Mouse (Mus musculus): ENCODE results near the gene Crk. TPM values are rescaled to one million over a fixed set of nuclear protein-coding genes. Genes with fewer than 3 reads are reported as not detected.
A peak's percentile ranks its signal among the peaks of the same experiment; 100 is the strongest.

The Crk gene
- 83.8 and 90.3 TPM in 2 replicates for polyA plus RNA-seq (2015; fragmentation: Nextera tagmentation; extraction: Ambion mirVana)

DNA sequence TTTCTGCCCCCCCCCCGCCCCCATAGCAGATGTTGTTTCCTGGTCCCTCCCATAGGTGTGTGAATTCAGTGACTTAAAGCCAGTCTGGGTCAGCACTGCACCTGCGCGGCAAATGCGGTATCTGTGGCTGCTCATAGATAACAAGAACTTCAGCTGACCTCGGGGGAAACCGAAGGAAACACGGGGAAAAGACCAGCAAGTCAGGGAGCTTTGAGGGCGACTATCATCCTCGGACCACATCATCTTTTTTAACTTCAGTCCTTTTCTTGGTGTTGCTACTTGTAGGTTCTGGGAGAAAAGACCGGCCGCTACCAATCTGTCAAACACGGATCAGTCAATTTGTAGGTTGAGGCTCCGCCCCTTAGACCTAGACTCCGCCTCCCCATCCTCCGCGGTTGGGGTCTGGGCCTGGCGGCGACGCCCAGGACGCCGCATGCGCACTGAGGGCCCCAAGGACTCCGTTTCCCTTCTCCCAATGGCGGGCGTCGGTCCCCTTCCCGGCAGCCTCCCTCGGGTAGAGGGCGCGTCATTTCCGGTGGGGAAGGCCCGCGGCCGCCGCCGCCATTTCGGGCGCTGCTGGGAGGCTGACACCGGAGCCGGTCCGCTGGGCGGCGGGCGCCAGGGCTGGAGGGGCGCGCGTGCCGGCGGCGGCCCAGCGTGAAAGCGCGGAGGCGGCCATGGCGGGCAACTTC, at the start of gene Crk:
Crk (plus strand) TSS at position 513 of the 692 bp plus-strand sequence.
- H3K4me2 ChIP-seq (replicated peaks; ENCODE audit: low read depth, low read length), result peak within 1 kb of the TSS; percentile 68
- H3K9ac ChIP-seq (replicated peaks; ENCODE audit: low read depth), result peak within 1 kb of the TSS; percentile 96
- H3K9me3 ChIP-seq (ENCODE audit: low read length), result no peaks in the 10 kb centered on the region
- ATAC-seq (peak; percentile 99), DNase-seq (ENCODE audit: low spot score) (peak; percentile 99)
- peaks cover 8% of the 10 kb centered on the region; the same call in 1 of the 2 replicates for H3K4me1 ChIP-seq (ENCODE audit: insufficient read depth, low read depth, low read length)
- no peaks in the 10 kb centered on the region for H3K36me3 ChIP-seq (ENCODE audit: insufficient read depth, low read length)
- H3K4me3 ChIP-seq (ENCODE audit: low read depth, low read length), result peak within 1 kb of the TSS; percentile 100
- no peaks in the 10 kb centered on the region for H3K27me3 ChIP-seq (replicated peaks; ENCODE audit: insufficient read depth, low read length)
- TF ChIP-seq EP300 (IDR thresholded peaks at IDR 0.05) (no peak), CTCF (IDR thresholded peaks at IDR 0.05) (no peak)
- H3K27ac ChIP-seq (ENCODE audit: low read length), result peak within 1 kb of the TSS; percentile 98
- WGBS, result under 1% methylated on average over 52 of the region's 55 CpGs

DNA sequence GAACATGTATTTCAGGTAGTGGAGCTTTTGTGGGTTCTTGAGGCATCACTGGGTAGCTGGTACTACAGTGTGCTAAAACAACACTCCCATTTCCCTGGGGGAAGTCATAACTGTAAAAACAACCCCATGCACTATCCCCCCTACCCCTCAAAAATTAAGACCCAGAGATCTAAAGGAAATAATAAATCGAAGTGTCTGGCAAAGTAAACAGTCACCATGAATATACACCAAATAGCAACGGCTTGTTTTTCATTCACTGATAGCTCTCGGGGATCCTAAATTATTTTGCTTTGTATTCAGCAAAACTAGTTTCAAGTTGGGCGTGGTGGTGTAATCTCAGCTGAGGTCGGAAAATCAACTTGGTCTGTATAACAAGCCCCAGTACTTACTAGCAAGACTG, 49.0 kb upstream of the Crk start:
- peak overlapping the region; percentile 52 for H3K4me2 ChIP-seq (replicated peaks; ENCODE audit: low read depth, low read length)
- peaks cover 34% of the 10 kb centered on the region for H3K36me3 ChIP-seq (ENCODE audit: insufficient read depth, low read length)
- H3K27me3 ChIP-seq (replicated peaks; ENCODE audit: insufficient read depth, low read length), result no peaks in the 10 kb centered on the region
- no peak for DNase-seq (ENCODE audit: low spot score)
- ATAC-seq, result no peak
- peak overlapping the region; percentile 75 for H3K27ac ChIP-seq (ENCODE audit: low read length)
- peak overlapping the region; percentile 39; the same call in 1 of the 2 replicates for H3K9ac ChIP-seq (replicated peaks; ENCODE audit: low read depth)
- H3K4me1 ChIP-seq (ENCODE audit: insufficient read depth, low read depth, low read length), result peaks cover 10% of the 10 kb centered on the region; the same call in 1 of the 2 replicates
- peak overlapping the region; percentile 55 for H3K4me3 ChIP-seq (ENCODE audit: low read depth, low read length)
- no peak for TF ChIP-seq EP300 (IDR thresholded peaks at IDR 0.05)
- no peak for TF ChIP-seq CTCF (IDR thresholded peaks at IDR 0.05)
- 7% methylated on average over 5 of the region's 5 CpGs for WGBS
- no peaks in the 10 kb centered on the region for H3K9me3 ChIP-seq (ENCODE audit: low read length)

DNA sequence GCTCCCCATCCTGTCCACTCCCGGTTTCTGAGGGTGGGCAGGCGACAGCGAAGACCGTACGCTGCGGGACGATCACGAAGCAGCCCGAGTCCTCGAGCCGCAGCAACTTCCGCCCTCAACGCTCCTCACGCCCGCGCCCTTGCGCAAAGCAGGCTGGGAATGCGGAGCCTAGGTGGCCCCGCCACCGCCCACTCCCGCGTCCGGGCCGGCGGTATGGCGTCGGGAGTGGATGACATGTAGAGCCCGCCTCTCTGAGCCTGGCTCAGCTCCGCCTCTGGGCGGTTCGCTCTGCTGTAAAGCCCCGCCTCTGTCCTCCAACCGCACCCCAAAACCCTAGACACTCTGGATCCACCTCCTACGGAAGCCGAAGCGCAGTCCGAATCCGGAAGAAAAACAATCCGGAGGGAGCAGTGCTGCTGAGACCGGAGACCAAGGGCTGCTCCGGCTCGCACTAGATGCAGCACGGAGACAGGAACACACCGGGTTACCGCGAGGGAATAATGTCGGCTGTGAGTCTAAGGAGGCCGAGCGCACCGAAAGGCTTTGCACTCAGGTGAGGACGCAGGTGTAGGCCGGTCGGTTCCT, 48.3 kb upstream of the Crk start, which contains the start of gene Inpp5k:
Inpp5k (plus strand) TSS at position 344 of the 585 bp plus-strand sequence.
- no peak for TF ChIP-seq CTCF (IDR thresholded peaks at IDR 0.05)
- TF ChIP-seq EP300 (IDR thresholded peaks at IDR 0.05), result peak; percentile 83
- WGBS, result 1% methylated on average over 47 of the region's 53 CpGs
- peak; percentile 99 for ATAC-seq

DNA sequence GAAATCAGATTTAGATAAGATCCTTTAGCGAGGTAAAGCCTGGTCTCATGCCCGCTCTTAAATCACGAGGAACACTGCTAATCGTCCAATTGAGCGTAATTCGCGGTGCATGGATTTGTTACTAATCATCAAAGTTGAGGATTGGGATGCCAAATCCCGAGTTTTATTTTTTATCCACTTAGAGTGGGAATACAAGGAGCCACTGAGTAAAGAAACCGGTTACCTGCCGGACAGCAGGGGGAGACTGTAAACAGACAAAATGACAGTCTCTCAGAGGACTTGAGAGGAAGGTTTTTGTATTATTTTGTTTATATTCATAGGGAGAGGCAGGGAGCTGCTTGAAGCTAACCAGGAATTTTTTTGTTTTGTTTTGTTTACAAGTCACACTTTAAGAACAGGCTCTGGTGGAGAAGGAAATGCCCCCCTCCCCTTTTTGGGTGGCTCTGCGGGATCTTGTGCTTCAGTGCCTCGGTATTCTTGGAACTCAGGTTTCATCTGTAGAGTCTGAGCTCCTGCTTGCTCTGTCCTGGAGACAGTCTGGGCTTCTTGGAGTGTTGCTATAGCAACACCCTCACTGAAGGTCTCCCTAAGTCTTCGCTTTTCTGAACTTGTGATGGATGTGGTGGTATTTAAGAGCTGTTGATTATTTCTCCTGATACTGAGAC, 47.4 kb upstream of the Crk start:
- ATAC-seq, result no peak
- Histone ChIP-seq H3K27me3 (replicated peaks; ENCODE audit: insufficient read depth, low read length) (no peaks in the 10 kb centered on the region), H3K9ac (replicated peaks; ENCODE audit: low read depth) (peak overlapping the region; percentile 60), H3K27ac (ENCODE audit: low read length) (peak overlapping the region; percentile 72), H3K4me3 (ENCODE audit: low read depth, low read length) (peak overlapping the region; percentile 55), H3K36me3 (ENCODE audit: insufficient read depth, low read length) (peaks cover 20% of the 10 kb centered on the region), H3K4me2 (replicated peaks; ENCODE audit: low read depth, low read length) (peak overlapping the region; percentile 52), H3K9me3 (ENCODE audit: low read length) (no peaks in the 10 kb centered on the region), H3K4me1 (ENCODE audit: insufficient read depth, low read depth, low read length) (peaks cover 13% of the 10 kb centered on the region; the same call in 1 of the 2 replicates)
- TF ChIP-seq EP300 (IDR thresholded peaks at IDR 0.05) (peak; percentile 60; the same call in 1 of the 2 replicates), CTCF (IDR thresholded peaks at IDR 0.05) (peak; percentile 66)
- DNase-seq (ENCODE audit: low spot score), result peak; percentile 82
- WGBS, result 2% methylated on average over 13 of the region's 13 CpGs

More for the DNA sequence above, 48.3 kb upstream of the Crk start, which contains the start of gene Inpp5k:
- Histone ChIP-seq H3K9me3 (ENCODE audit: low read length) (no peaks in the 10 kb centered on the region), H3K9ac (replicated peaks; ENCODE audit: low read depth) (peak within 1 kb of the TSS; percentile 60), H3K4me1 (ENCODE audit: insufficient read depth, low read depth, low read length) (peaks cover 13% of the 10 kb centered on the region; the same call in 1 of the 2 replicates), H3K27ac (ENCODE audit: low read length) (peak within 1 kb of the TSS; percentile 75), H3K4me3 (ENCODE audit: low read depth, low read length) (peak within 1 kb of the TSS; percentile 55), H3K27me3 (replicated peaks; ENCODE audit: insufficient read depth, low read length) (no peaks in the 10 kb centered on the region), H3K4me2 (replicated peaks; ENCODE audit: low read depth, low read length) (peak within 1 kb of the TSS; percentile 52), H3K36me3 (ENCODE audit: insufficient read depth, low read length) (peaks cover 28% of the 10 kb centered on the region)
- DNase-seq (ENCODE audit: low spot score), result peak; percentile 100

DNA sequence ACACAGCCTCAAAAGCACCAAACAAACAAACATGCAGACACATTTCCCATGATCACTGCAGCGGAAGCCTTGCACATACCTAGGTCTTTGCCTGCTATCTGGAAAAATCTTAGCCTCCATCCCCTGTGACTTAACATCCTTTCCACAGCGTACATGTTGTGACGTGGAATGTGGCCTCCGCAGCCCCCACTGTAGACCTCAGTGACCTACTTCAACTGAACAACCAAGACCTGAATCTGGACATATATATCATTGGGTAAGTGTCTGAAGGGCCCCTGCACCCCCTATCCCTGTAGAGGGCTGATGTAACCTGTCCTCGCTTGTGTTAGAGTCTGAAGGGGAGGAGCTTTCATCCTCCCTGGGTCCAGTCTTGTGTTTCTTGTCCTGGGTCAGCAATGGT, 46.1 kb upstream of the Crk start:
- TF ChIP-seq CTCF (IDR thresholded peaks at IDR 0.05) (no peak), EP300 (IDR thresholded peaks at IDR 0.05) (no peak)
- Histone ChIP-seq H3K4me1 (ENCODE audit: insufficient read depth, low read depth, low read length) (peaks cover 13% of the 10 kb centered on the region; the same call in 1 of the 2 replicates), H3K36me3 (ENCODE audit: insufficient read depth, low read length) (peaks cover 13% of the 10 kb centered on the region), H3K9ac (replicated peaks; ENCODE audit: low read depth) (no peak overlapping the region), H3K4me3 (ENCODE audit: low read depth, low read length) (no peak overlapping the region), H3K27me3 (replicated peaks; ENCODE audit: insufficient read depth, low read length) (no peaks in the 10 kb centered on the region), H3K4me2 (replicated peaks; ENCODE audit: low read depth, low read length) (no peak overlapping the region), H3K27ac (ENCODE audit: low read length) (no peak overlapping the region), H3K9me3 (ENCODE audit: low read length) (no peaks in the 10 kb centered on the region)
- WGBS, result 90% methylated on average over 5 of the region's 5 CpGs
- DNase-seq (ENCODE audit: low spot score) (no peak), ATAC-seq (no peak)

DNA sequence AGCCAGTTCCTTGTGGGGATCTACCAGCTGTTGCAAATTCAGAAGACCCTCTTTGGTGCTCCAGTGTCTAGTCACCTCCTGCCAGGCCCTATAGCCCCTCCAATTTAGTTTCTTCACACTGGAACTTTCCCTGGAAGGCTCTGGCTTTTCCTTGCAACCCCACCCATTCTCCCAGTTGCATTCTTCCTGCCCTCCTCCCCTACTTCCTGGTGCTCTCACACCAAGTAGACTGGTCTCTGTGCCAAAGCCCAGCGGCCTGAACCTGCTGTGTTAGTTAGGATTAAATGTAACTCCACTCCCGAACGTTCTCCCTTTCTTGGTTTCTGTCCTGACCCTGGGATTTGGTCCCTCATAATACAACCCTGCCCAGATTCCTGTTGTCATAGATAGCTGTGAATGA, 44.3 kb upstream of the Crk start:
- no peaks in the 10 kb centered on the region for H3K27me3 ChIP-seq (replicated peaks; ENCODE audit: insufficient read depth, low read length)
- no peak overlapping the region for H3K9ac ChIP-seq (replicated peaks; ENCODE audit: low read depth)
- peaks cover 13% of the 10 kb centered on the region; the same call in 1 of the 2 replicates for H3K4me1 ChIP-seq (ENCODE audit: insufficient read depth, low read depth, low read length)
- TF ChIP-seq EP300 (IDR thresholded peaks at IDR 0.05), result peak; percentile 27; the same call in 1 of the 2 replicates
- TF ChIP-seq CTCF (IDR thresholded peaks at IDR 0.05), result no peak
- H3K9me3 ChIP-seq (ENCODE audit: low read length), result no peaks in the 10 kb centered on the region
- DNase-seq (ENCODE audit: low spot score) (peak; percentile 51), ATAC-seq (no peak)
- 39% methylated on average over 3 of the region's 3 CpGs for WGBS
- peaks cover 20% of the 10 kb centered on the region for H3K36me3 ChIP-seq (ENCODE audit: insufficient read depth, low read length)
- H3K27ac ChIP-seq (ENCODE audit: low read length), result 0 out of 2 replicates have a peak overlapping the region, but pooled peaks have one; percentile 32
- H3K4me2 ChIP-seq (replicated peaks; ENCODE audit: low read depth, low read length), result no peak overlapping the region
- H3K4me3 ChIP-seq (ENCODE audit: low read depth, low read length), result no peak overlapping the region
